Mouse (Mus musculus) myocyte (in vitro differentiated cells): Measurements from ENCODE around the gene Rnf114. TPM values are rescaled to one million over a fixed set of nuclear protein-coding genes. Genes with fewer than 3 reads are reported as not detected.

Source experiments
- H3K27me3 ChIP-seq: one replicate; pipeline ENCODE4 v1.6.1; 2011; ENCODE audit not compliant: control insufficient read depth, insufficient read depth, insufficient read length
- H3K36me3 ChIP-seq: one replicate; pipeline ENCODE4 v1.6.1; 2011; ENCODE audit not compliant: control insufficient read depth, insufficient read depth
- H3K4me2 ChIP-seq: one replicate; pipeline ENCODE4 v1.6.1; 2011; ENCODE audit warnings: low read depth, control low read depth
- H3K4me3 ChIP-seq: one replicate; pipeline ENCODE4 v1.5.1; 2011; ENCODE audit warnings: mild to moderate bottlenecking, control low read depth, moderate library complexity
- H3K79me2 ChIP-seq: one replicate; pipeline ENCODE4 v1.6.1; 2011; ENCODE audit not compliant: control insufficient read depth, insufficient read depth
- H3ac ChIP-seq: one replicate; pipeline ENCODE4 v1.6.1; 2011; ENCODE audit not compliant: control insufficient read depth, insufficient read length
- CEBPB ChIP-seq: IDR thresholded peaks from 2 replicates; pipeline ENCODE4 v1.6.1; 2011; ENCODE audit warnings: mild to moderate bottlenecking, moderate library complexity; ENCODE audit not compliant: poor library complexity, insufficient read depth, severe bottlenecking
- E2F4 ChIP-seq: IDR thresholded peaks from one replicate; pipeline ENCODE4 v1.6.1; 2011; ENCODE audit warnings: mild to moderate bottlenecking, control low read depth, moderate library complexity; ENCODE audit not compliant: insufficient read depth
- MAX ChIP-seq: IDR thresholded peaks from one replicate; pipeline ENCODE4 v1.6.1; 2011; ENCODE audit warnings: low read depth, mild to moderate bottlenecking, control low read depth
- MYOD1 ChIP-seq, 3 experiments: IDR thresholded peaks; one replicate each; pipeline ENCODE4 v1.6.1; 2011; ENCODE audit warnings: control low read depth in 2 of 3, low read depth in 2 of 3, mild to moderate bottlenecking in 2 of 3, moderate library complexity in 1 of 3; ENCODE audit not compliant: insufficient read length in 2 of 3, control insufficient read depth in 1 of 3
- MYOG ChIP-seq, 3 experiments: IDR thresholded peaks; one replicate each; pipeline ENCODE4 v1.6.1; 2011; ENCODE audit warnings: control low read depth in 2 of 3, low read depth in 2 of 3, mild to moderate bottlenecking in 2 of 3; ENCODE audit not compliant: insufficient read length in 2 of 3, control insufficient read depth in 1 of 3, insufficient read depth in 1 of 3
- POLR2A ChIP-seq: IDR thresholded peaks from one replicate; pipeline ENCODE4 v1.6.1; 2011; ENCODE audit warnings: low read depth, mild to moderate bottlenecking, control low read depth, moderate library complexity; ENCODE audit not compliant: insufficient read length
- POLR2AphosphoS2 ChIP-seq: IDR thresholded peaks from one replicate; pipeline ENCODE4 v1.6.1; 2011; ENCODE audit warnings: low read depth, control low read depth; ENCODE audit not compliant: insufficient read length
- REST ChIP-seq: IDR thresholded peaks from one replicate; pipeline ENCODE4 v1.6.1; 2011; ENCODE audit warnings: mild to moderate bottlenecking, control low read depth, moderate library complexity; ENCODE audit not compliant: insufficient read depth, insufficient read length
- SRF ChIP-seq: IDR thresholded peaks from one replicate; pipeline ENCODE4 v1.6.1; 2011; ENCODE audit warnings: low read depth; ENCODE audit not compliant: control insufficient read depth, insufficient read length
- TCF12 ChIP-seq: IDR thresholded peaks from one replicate; pipeline ENCODE4 v1.6.1; 2011; ENCODE audit warnings: mild to moderate bottlenecking, control low read depth; ENCODE audit not compliant: poor library complexity, insufficient read depth, severe bottlenecking
- TCF3 ChIP-seq: IDR thresholded peaks from one replicate; pipeline ENCODE4 v1.6.1; 2011; ENCODE audit warnings: low read depth, control low read depth; ENCODE audit not compliant: insufficient read length
- USF1 ChIP-seq: IDR thresholded peaks from one replicate; pipeline ENCODE4 v1.6.1; 2011; ENCODE audit warnings: low read depth, mild to moderate bottlenecking, control low read depth, moderate library complexity
- polyA plus RNA-seq: library from polyadenylated mRNA; unstranded; fragments of >200 nt; fragmentation: generic; extraction: Trizol; gene quantifications from one replicate; pipeline ENCODE4 v1.2.1, GENCODE M21; 2012; ENCODE audit warnings: missing spikeins

Gene Rnf114
- polyA plus RNA-seq, 1 experiment = 40.9 TPM

GRCm38 (mm10) chr2:167519606-167520252, 27.3 kb downstream of the Rnf114 start:
- H3K36me3 ChIP-seq = peaks cover 30% of the 10 kb centered on the region
- no peaks in the 10 kb centered on the region for H3K79me2 ChIP-seq
- TF ChIP-seq MYOG (IDR thresholded peaks at IDR 0.05; ENCODE audit: control insufficient read depth in 1 of 3, insufficient read depth in 1 of 3, insufficient read length in 2 of 3, low read depth in 2 of 3) (no peak), POLR2AphosphoS2 (no peak), MYOD1 (IDR thresholded peaks at IDR 0.05; ENCODE audit: control insufficient read depth in 1 of 3, insufficient read length in 2 of 3, low read depth in 2 of 3) (no peak), TCF3 (no peak), REST (no peak), CEBPB (no peak), TCF12 (no peak), SRF (no peak), MAX (no peak), POLR2A (no peak), E2F4 (no peak), USF1 (no peak)
- no peak overlapping the region for H3K4me2 ChIP-seq
- H3K27me3 ChIP-seq = no peaks in the 10 kb centered on the region
- H3K4me3 ChIP-seq = no peak overlapping the region
- no peak overlapping the region for H3ac ChIP-seq

- H3K79me2 ChIP-seq = no peaks in the 10 kb centered on the region
- no peaks in the 10 kb centered on the region for H3K27me3 ChIP-seq
- no peak overlapping the region for H3K4me2 ChIP-seq
- no peaks in the 10 kb centered on the region for H3K36me3 ChIP-seq
- H3ac ChIP-seq = no peak overlapping the region
- TF ChIP-seq TCF3 (no peak), MYOG (IDR thresholded peaks at IDR 0.05; ENCODE audit: control insufficient read depth in 1 of 3, insufficient read depth in 1 of 3, insufficient read length in 2 of 3, low read depth in 2 of 3) (no peak), POLR2AphosphoS2 (no peak), MAX (no peak), MYOD1 (IDR thresholded peaks at IDR 0.05; ENCODE audit: control insufficient read depth in 1 of 3, insufficient read length in 2 of 3, low read depth in 2 of 3) (no peak), USF1 (no peak), E2F4 (no peak), CEBPB (no peak), POLR2A (no peak)
- no peak overlapping the region for H3K4me3 ChIP-seq
Measured at GRCm38 (mm10) chr2:167528278-167528677, 35.8 kb downstream of the Rnf114 start.

GRCm38 (mm10) chr2:167529935-167530513, 37.6 kb downstream of the Rnf114 start:
- no peaks in the 10 kb centered on the region for H3K27me3 ChIP-seq
- H3K36me3 ChIP-seq = no peaks in the 10 kb centered on the region
- H3K4me2 ChIP-seq = no peak overlapping the region
- TF ChIP-seq TCF3 (no peak), POLR2AphosphoS2 (no peak), CEBPB (no peak), MYOG (IDR thresholded peaks at IDR 0.05; ENCODE audit: control insufficient read depth in 1 of 3, insufficient read depth in 1 of 3, insufficient read length in 2 of 3, low read depth in 2 of 3) (no peak), POLR2A (no peak), SRF (no peak), MAX (no peak), REST (no peak), MYOD1 (IDR thresholded peaks at IDR 0.05; ENCODE audit: control insufficient read depth in 1 of 3, insufficient read length in 2 of 3, low read depth in 2 of 3) (no peak), E2F4 (no peak), USF1 (no peak), TCF12 (no peak)
- H3ac ChIP-seq = no peak overlapping the region
- no peaks in the 10 kb centered on the region for H3K79me2 ChIP-seq
- H3K4me3 ChIP-seq = no peak overlapping the region

GRCm38 (mm10) chr2:167530536-167530935, 38.1 kb downstream of the Rnf114 start:
- H3ac ChIP-seq = no peak overlapping the region
- H3K27me3 ChIP-seq = no peaks in the 10 kb centered on the region
- no peak overlapping the region for H3K4me2 ChIP-seq
- no peak overlapping the region for H3K4me3 ChIP-seq
- no peak for TF ChIP-seq USF1
- TF ChIP-seq MYOG (IDR thresholded peaks at IDR 0.05; ENCODE audit: control insufficient read depth in 1 of 3, insufficient read depth in 1 of 3, insufficient read length in 2 of 3, low read depth in 2 of 3) = no peak
- no peak for TF ChIP-seq POLR2A
- no peak for TF ChIP-seq SRF
- TF ChIP-seq REST = no peak
- TF ChIP-seq MYOD1 (IDR thresholded peaks at IDR 0.05; ENCODE audit: control insufficient read depth in 1 of 3, insufficient read length in 2 of 3, low read depth in 2 of 3) = no peak
- no peak for TF ChIP-seq E2F4
- no peak for TF ChIP-seq CEBPB
- TF ChIP-seq TCF3 = no peak
- no peak for TF ChIP-seq POLR2AphosphoS2
- TF ChIP-seq MAX = no peak
- no peak for TF ChIP-seq TCF12
- no peaks in the 10 kb centered on the region for H3K79me2 ChIP-seq
- H3K36me3 ChIP-seq = no peaks in the 10 kb centered on the region
